Mouse (Mus musculus): ENCODE data around the gene Zc3h18.

GRCm38 (mm10) chr8:122398186-122398585 lies 21.8 kb downstream of the Zc3h18 start:
- TF ChIP-seq CTCF (IDR thresholded peaks at IDR 0.05; ENCODE audit: low read depth, low read length): no peak
- TF ChIP-seq POLR2A (IDR thresholded peaks at IDR 0.05; ENCODE audit: borderline replicate concordance, low read depth, low read length): no peak
